Mouse (Mus musculus): Measurements from ENCODE around the gene Pkd2l1.

Gene Pkd2l1

GRCm38 (mm10) chr19:44107661-44108521 lies 84.4 kb downstream of the Pkd2l1 start:
- no peak for DNase-seq (ENCODE audit: low read depth in 2 of 2, low spot score in 2 of 2)

GRCm38 (mm10) chr19:44106831-44107660 lies 85.2 kb downstream of the Pkd2l1 start, which contains the start of gene Chuk:
Chuk (minus strand) TSS chr19:44107480.
- peak; percentile 95 for DNase-seq (ENCODE audit: low read depth in 2 of 2, low spot score in 2 of 2)

- no peak for DNase-seq (ENCODE audit: low read depth in 2 of 2, low spot score in 2 of 2)
Observed at GRCm38 (mm10) chr19:44104393-44104792, 87.8 kb downstream of the Pkd2l1 start.

- no peak for DNase-seq (ENCODE audit: low read depth in 2 of 2, low spot score in 2 of 2)
Observed at GRCm38 (mm10) chr19:44103001-44103400, 89.2 kb downstream of the Pkd2l1 start.

GRCm38 (mm10) chr19:44100840-44101239 lies 91.4 kb downstream of the Pkd2l1 start:
- DNase-seq (ENCODE audit: low read depth in 2 of 2, low spot score in 2 of 2), result no peak

Data from CD8-positive naive resting alpha-beta T cell, adult 2 months (primary cell).